Mouse (Mus musculus): Measurements from ENCODE around the gene Tusc2. TPM values are rescaled to one million over a fixed set of nuclear protein-coding genes. Genes with fewer than 3 reads are reported as not detected.

Tusc2 gene
- polyA plus RNA-seq, 1 experiment: 22.1 TPM

- WGBS: 65% methylated on average over 9 of the region's 9 CpGs
- Histone ChIP-seq H3K27ac (ENCODE audit: control insufficient read depth, insufficient read depth, low read depth, low read length, poor library complexity) (no peak overlapping the region), H3K4me1 (ENCODE audit: control insufficient read depth, insufficient read depth, low read length) (peaks cover 4% of the 10 kb centered on the region), H3K4me3 (replicated peaks; ENCODE audit: control insufficient read depth, low read depth, low read length) (no peak overlapping the region)
- no peak for TF ChIP-seq POLR2A (IDR thresholded peaks at IDR 0.05; ENCODE audit: borderline replicate concordance, control insufficient read depth, low read depth, low read length)
- TF ChIP-seq CTCF (IDR thresholded peaks at IDR 0.05; ENCODE audit: control insufficient read depth, insufficient read depth, low read length): no peak
These were observed 44.7 kb downstream of the Tusc2 start for GRCm38 (mm10) chr9:107607653-107608245.

- peaks cover 4% of the 10 kb centered on the region for H3K4me1 ChIP-seq (ENCODE audit: control insufficient read depth, insufficient read depth, low read length)
- H3K27ac ChIP-seq (ENCODE audit: control insufficient read depth, insufficient read depth, low read depth, low read length, poor library complexity): no peak within 1 kb of the TSS
- 61% methylated on average over 12 of the region's 12 CpGs for WGBS
- TF ChIP-seq POLR2A (IDR thresholded peaks at IDR 0.05; ENCODE audit: borderline replicate concordance, control insufficient read depth, low read depth, low read length) (no peak), CTCF (IDR thresholded peaks at IDR 0.05; ENCODE audit: control insufficient read depth, insufficient read depth, low read length) (no peak)
- H3K4me3 ChIP-seq (replicated peaks; ENCODE audit: control insufficient read depth, low read depth, low read length): no peak within 1 kb of the TSS
These were observed 45.8 kb downstream of the Tusc2 start, which contains the start of gene Sema3b for GRCm38 (mm10) chr9:107608741-107609432. TSS of gene Sema3b (minus strand) at chr9:107609229.

GRCm38 (mm10) chr9:107609433-107609830 is 46.4 kb downstream of the Tusc2 start:
- Histone ChIP-seq H3K4me1 (ENCODE audit: control insufficient read depth, insufficient read depth, low read length) (peaks cover 4% of the 10 kb centered on the region), H3K27ac (ENCODE audit: control insufficient read depth, insufficient read depth, low read depth, low read length, poor library complexity) (no peak overlapping the region), H3K4me3 (replicated peaks; ENCODE audit: control insufficient read depth, low read depth, low read length) (no peak overlapping the region)
- 86% methylated on average over 4 of the region's 4 CpGs for WGBS
- TF ChIP-seq CTCF (IDR thresholded peaks at IDR 0.05; ENCODE audit: control insufficient read depth, insufficient read depth, low read length) (no peak), POLR2A (IDR thresholded peaks at IDR 0.05; ENCODE audit: borderline replicate concordance, control insufficient read depth, low read depth, low read length) (no peak)

- TF ChIP-seq CTCF (IDR thresholded peaks at IDR 0.05; ENCODE audit: control insufficient read depth, insufficient read depth, low read length) (no peak), POLR2A (IDR thresholded peaks at IDR 0.05; ENCODE audit: borderline replicate concordance, control insufficient read depth, low read depth, low read length) (no peak)
- H3K27ac ChIP-seq (ENCODE audit: control insufficient read depth, insufficient read depth, low read depth, low read length, poor library complexity): peak overlapping the region; percentile 10; the same call in 1 of the 2 replicates
- H3K4me1 ChIP-seq (ENCODE audit: control insufficient read depth, insufficient read depth, low read length): peaks cover 4% of the 10 kb centered on the region
- WGBS: 29% methylated on average over 6 of the region's 6 CpGs
- no peak overlapping the region for H3K4me3 ChIP-seq (replicated peaks; ENCODE audit: control insufficient read depth, low read depth, low read length)
These were observed 48.6 kb downstream of the Tusc2 start for GRCm38 (mm10) chr9:107611456-107612190.

GRCm38 (mm10) chr9:107612191-107612944 is 49.3 kb downstream of the Tusc2 start:
- Histone ChIP-seq H3K4me3 (replicated peaks; ENCODE audit: control insufficient read depth, low read depth, low read length) (peak overlapping the region; percentile 37), H3K27ac (ENCODE audit: control insufficient read depth, insufficient read depth, low read depth, low read length, poor library complexity) (peak overlapping the region; percentile 64), H3K4me1 (ENCODE audit: control insufficient read depth, insufficient read depth, low read length) (peaks cover 4% of the 10 kb centered on the region)
- under 1% methylated on average over 44 of the region's 48 CpGs for WGBS
- TF ChIP-seq POLR2A (IDR thresholded peaks at IDR 0.05; ENCODE audit: borderline replicate concordance, control insufficient read depth, low read depth, low read length): peak; percentile 76; the same call in 1 of the 2 replicates
- TF ChIP-seq CTCF (IDR thresholded peaks at IDR 0.05; ENCODE audit: control insufficient read depth, insufficient read depth, low read length): peak; percentile 91

- no peak for TF ChIP-seq CTCF (IDR thresholded peaks at IDR 0.05; ENCODE audit: control insufficient read depth, insufficient read depth, low read length)
- no peak for TF ChIP-seq POLR2A (IDR thresholded peaks at IDR 0.05; ENCODE audit: borderline replicate concordance, control insufficient read depth, low read depth, low read length)
- 8% methylated on average over 12 of the region's 12 CpGs for WGBS
- Histone ChIP-seq H3K4me1 (ENCODE audit: control insufficient read depth, insufficient read depth, low read length) (peaks cover 4% of the 10 kb centered on the region), H3K27ac (ENCODE audit: control insufficient read depth, insufficient read depth, low read depth, low read length, poor library complexity) (peak overlapping the region; percentile 35), H3K4me3 (replicated peaks; ENCODE audit: control insufficient read depth, low read depth, low read length) (peak overlapping the region; percentile 43)
These were observed 50.0 kb downstream of the Tusc2 start for GRCm38 (mm10) chr9:107612945-107613569.

- peaks cover 4% of the 10 kb centered on the region for H3K4me1 ChIP-seq (ENCODE audit: control insufficient read depth, insufficient read depth, low read length)
These were observed 52.0 kb downstream of the Tusc2 start for GRCm38 (mm10) chr9:107615035-107615434.

More at GRCm38 (mm10) chr9:107615035-107615434, 52.0 kb downstream of the Tusc2 start:
- H3K4me3 ChIP-seq (replicated peaks; ENCODE audit: control insufficient read depth, low read depth, low read length): no peak overlapping the region
- no peak overlapping the region for H3K27ac ChIP-seq (ENCODE audit: control insufficient read depth, insufficient read depth, low read depth, low read length, poor library complexity)
- no peak for TF ChIP-seq POLR2A (IDR thresholded peaks at IDR 0.05; ENCODE audit: borderline replicate concordance, control insufficient read depth, low read depth, low read length)
- no peak for TF ChIP-seq CTCF (IDR thresholded peaks at IDR 0.05; ENCODE audit: control insufficient read depth, insufficient read depth, low read length)
- 89% methylated on average over 4 of the region's 4 CpGs for WGBS

Other genes with a start within 250 kb of the Tusc2 start
- gene Hemk1, start 224.9 kb upstream of the Tusc2 start, polyA plus RNA-seq (2011; ENCODE audit: insufficient read depth, insufficient read length, low replicate concordance, missing spikeins): 18.2 and 30.2 TPM in 2 replicates
- not detected in 2 replicates for gene 6430571L13Rik, start 222.7 kb upstream of the Tusc2 start, polyA plus RNA-seq (2011; ENCODE audit: insufficient read depth, insufficient read length, low replicate concordance, missing spikeins)
- gene Cacna2d2, start 163.6 kb upstream of the Tusc2 start, polyA plus RNA-seq (2011; ENCODE audit: insufficient read depth, insufficient read length, low replicate concordance, missing spikeins): not detected in 2 replicates
- 2.2 and 6.6 TPM in 2 replicates for gene Tmem115, start 29.3 kb upstream of the Tusc2 start, polyA plus RNA-seq (2011; ENCODE audit: insufficient read depth, insufficient read length, low replicate concordance, missing spikeins)
- gene Cyb561d2, start 21.1 kb upstream of the Tusc2 start, polyA plus RNA-seq (2011; ENCODE audit: insufficient read depth, insufficient read length, low replicate concordance, missing spikeins): 6.0 and 10.3 TPM in 2 replicates
- 9.3 and 24.6 TPM in 2 replicates for gene Nprl2, start 21.0 kb upstream of the Tusc2 start, polyA plus RNA-seq (2011; ENCODE audit: insufficient read depth, insufficient read length, low replicate concordance, missing spikeins)
- not detected in 2 replicates for gene Zmynd10, start 16.0 kb upstream of the Tusc2 start, polyA plus RNA-seq (2011; ENCODE audit: insufficient read depth, insufficient read length, low replicate concordance, missing spikeins)
- gene Rassf1, start 11.7 kb upstream of the Tusc2 start, polyA plus RNA-seq (2011; ENCODE audit: insufficient read depth, insufficient read length, low replicate concordance, missing spikeins): 31.3 and 32.3 TPM in 2 replicates
- 6.8 and 7.2 TPM in 2 replicates for gene Hyal2, start 4.7 kb downstream of the Tusc2 start, polyA plus RNA-seq (2011; ENCODE audit: insufficient read depth, insufficient read length, low replicate concordance, missing spikeins)
- 2.9 and 8.5 TPM in 2 replicates for gene Hyal1, start 13.7 kb downstream of the Tusc2 start, polyA plus RNA-seq (2011; ENCODE audit: insufficient read depth, insufficient read length, low replicate concordance, missing spikeins)
- 14.9 and 34.9 TPM in 2 replicates for gene Naa80, start 15.6 kb downstream of the Tusc2 start, polyA plus RNA-seq (2011; ENCODE audit: insufficient read depth, insufficient read length, low replicate concordance, missing spikeins)
- gene Hyal3, start 17.6 kb downstream of the Tusc2 start, polyA plus RNA-seq (2011; ENCODE audit: insufficient read depth, insufficient read length, low replicate concordance, missing spikeins): 2.8 TPM in 1 of 2 replicates, not detected in the other
- gene Ifrd2, start 24.4 kb downstream of the Tusc2 start, polyA plus RNA-seq (2011; ENCODE audit: insufficient read depth, insufficient read length, low replicate concordance, missing spikeins): 172 and 173 TPM in 2 replicates
- 2.1 TPM in 1 of 2 replicates, not detected in the other for gene Sema3b, start 46.0 kb downstream of the Tusc2 start, polyA plus RNA-seq (2011; ENCODE audit: insufficient read depth, insufficient read length, low replicate concordance, missing spikeins)
- 198 and 273 TPM in 2 replicates for gene Gnai2, start 72.1 kb downstream of the Tusc2 start, polyA plus RNA-seq (2011; ENCODE audit: insufficient read depth, insufficient read length, low replicate concordance, missing spikeins)
- 1.8 and 4.7 TPM in 2 replicates for gene Slc38a3, start 106.3 kb downstream of the Tusc2 start, polyA plus RNA-seq (2011; ENCODE audit: insufficient read depth, insufficient read length, low replicate concordance, missing spikeins)
- not detected in 2 replicates for gene Gnat1, start 116.5 kb downstream of the Tusc2 start, polyA plus RNA-seq (2011; ENCODE audit: insufficient read depth, insufficient read length, low replicate concordance, missing spikeins)
- 3.6 and 5.0 TPM in 2 replicates for gene Sema3f, start 147.2 kb downstream of the Tusc2 start, polyA plus RNA-seq (2011; ENCODE audit: insufficient read depth, insufficient read length, low replicate concordance, missing spikeins)
- 97.6 and 118 TPM in 2 replicates for gene Rbm5, start 207.7 kb downstream of the Tusc2 start, polyA plus RNA-seq (2011; ENCODE audit: insufficient read depth, insufficient read length, low replicate concordance, missing spikeins)

Data from bone marrow, adult 2 months (tissue).